Mouse (Mus musculus) ES-Bruce4 (cell line): ENCODE results near the gene Mfrp. TPM values are rescaled to one million over a fixed set of nuclear protein-coding genes. Genes with fewer than 3 reads are reported as not detected.
A peak's percentile ranks its signal among the peaks of the same experiment; 100 is the strongest.

Experiments
- H3K27ac ChIP-seq: 2 replicates; pipeline ENCODE4 v1.5.1; 2012; ENCODE audit warnings: low read length, inconsistent platforms; ENCODE audit not compliant: insufficient read depth
- H3K27me3 ChIP-seq: 2 replicates; pipeline ENCODE4 v1.6.1; 2012; ENCODE audit warnings: mild to moderate bottlenecking, low read length, inconsistent platforms; ENCODE audit not compliant: control insufficient read depth, poor library complexity, insufficient read depth, severe bottlenecking
- H3K36me3 ChIP-seq: 2 replicates; pipeline ENCODE4 v1.6.1; 2012; ENCODE audit warnings: inconsistent platforms, mild to moderate bottlenecking, low read length, moderate library complexity; ENCODE audit not compliant: control insufficient read depth, poor library complexity, insufficient read depth, severe bottlenecking
- H3K4me1 ChIP-seq: one replicate; pipeline ENCODE4 v1.8.1; 2011; ENCODE audit warnings: low read length; ENCODE audit not compliant: control insufficient read depth, insufficient read depth
- H3K4me3 ChIP-seq: 2 replicates; pipeline ENCODE4 v1.5.1; 2011; ENCODE audit warnings: low read depth, mild to moderate bottlenecking, low read length
- H3K9ac ChIP-seq: 2 replicates; pipeline ENCODE4 v1.6.1; 2012; ENCODE audit warnings: low read depth, mild to moderate bottlenecking, inconsistent platforms; ENCODE audit not compliant: poor library complexity, severe bottlenecking
- H3K9me3 ChIP-seq: replicated peaks from 2 replicates; pipeline ENCODE4 v1.6.1; 2012; ENCODE audit warnings: mild to moderate bottlenecking, low read length, inconsistent platforms; ENCODE audit not compliant: control insufficient read depth, poor library complexity, insufficient read depth, severe bottlenecking
- CTCF ChIP-seq: IDR thresholded peaks from one replicate; pipeline ENCODE4 v1.8.1; 2011; ENCODE audit warnings: low read depth, low read length
- EP300 ChIP-seq: IDR thresholded peaks from 2 replicates; pipeline ENCODE4 v1.6.1; 2011; ENCODE audit warnings: low read depth, low read length; ENCODE audit not compliant: insufficient read depth
- POLR2A ChIP-seq: IDR thresholded peaks from one replicate; pipeline ENCODE4 v1.8.1; 2011; ENCODE audit warnings: low read length; ENCODE audit not compliant: insufficient read depth
- polyA plus RNA-seq: library from polyadenylated mRNA; stranded (reverse); fragments of >200 nt; gene quantifications from 2 replicates; pipeline ENCODE4 v1.2.4, GENCODE M21; 2011; ENCODE audit warnings: low read depth; ENCODE audit not compliant: missing spikeins, insufficient read depth, insufficient read length

Mfrp gene
- polyA plus RNA-seq, 1 experiment: not detected

DNA sequence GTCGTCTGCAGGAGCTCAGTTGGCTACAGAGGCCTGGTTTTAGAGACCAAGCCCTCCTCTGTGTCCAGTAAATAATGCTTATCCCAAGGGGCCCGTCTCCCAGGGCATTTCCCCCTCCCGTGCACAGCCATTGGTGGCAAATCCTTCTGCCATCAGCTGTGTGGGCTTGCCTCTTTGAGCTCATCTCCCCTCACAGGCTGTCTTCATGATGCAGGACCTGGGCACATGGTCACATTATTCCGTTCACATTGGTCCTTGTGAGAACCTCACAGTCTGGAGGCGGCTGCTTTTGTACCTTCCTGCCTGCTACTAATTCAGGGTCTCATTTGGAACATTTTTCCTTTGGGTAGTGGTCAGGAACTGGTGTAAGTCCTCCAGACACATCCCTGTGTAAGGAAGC is 40.4 kb downstream of the Mfrp start:
- no peaks in the 10 kb centered on the region for H3K27me3 ChIP-seq
- H3K9ac ChIP-seq: no peak overlapping the region
- no peak for TF ChIP-seq EP300
- TF ChIP-seq CTCF: no peak
- no peak for TF ChIP-seq POLR2A
- no peak overlapping the region for H3K4me3 ChIP-seq
- peaks cover 42% of the 10 kb centered on the region for H3K36me3 ChIP-seq
- H3K27ac ChIP-seq: no peak overlapping the region
- peaks cover 6% of the 10 kb centered on the region for H3K4me1 ChIP-seq
- H3K9me3 ChIP-seq: no peaks in the 10 kb centered on the region

GRCm38 (mm10) chr9:44143421-44143820 is 41.9 kb downstream of the Mfrp start:
- peaks cover 30% of the 10 kb centered on the region for H3K36me3 ChIP-seq

GRCm38 (mm10) chr9:44144023-44144717 is 42.6 kb downstream of the Mfrp start:
- peaks cover 6% of the 10 kb centered on the region for H3K4me1 ChIP-seq
- H3K27ac ChIP-seq: peak overlapping the region; percentile 33
- H3K9ac ChIP-seq: 0 out of 2 replicates have a peak overlapping the region, but pooled peaks have one; percentile 6
- H3K36me3 ChIP-seq: peaks cover 23% of the 10 kb centered on the region
- no peaks in the 10 kb centered on the region for H3K9me3 ChIP-seq
- H3K4me3 ChIP-seq: no peak overlapping the region
- no peaks in the 10 kb centered on the region for H3K27me3 ChIP-seq
- TF ChIP-seq EP300 (no peak), CTCF (peak; percentile 48)

More at GRCm38 (mm10) chr9:44143421-44143820, 41.9 kb downstream of the Mfrp start:
- peaks cover 6% of the 10 kb centered on the region for H3K4me1 ChIP-seq
- no peak overlapping the region for H3K4me3 ChIP-seq
- TF ChIP-seq POLR2A (no peak), CTCF (no peak), EP300 (no peak)
- no peaks in the 10 kb centered on the region for H3K27me3 ChIP-seq
- H3K9ac ChIP-seq: 0 out of 2 replicates have a peak overlapping the region, but pooled peaks have one; percentile 6
- peak overlapping the region; percentile 13; the same call in 1 of the 2 replicates for H3K27ac ChIP-seq
- H3K9me3 ChIP-seq: no peaks in the 10 kb centered on the region

DNA sequence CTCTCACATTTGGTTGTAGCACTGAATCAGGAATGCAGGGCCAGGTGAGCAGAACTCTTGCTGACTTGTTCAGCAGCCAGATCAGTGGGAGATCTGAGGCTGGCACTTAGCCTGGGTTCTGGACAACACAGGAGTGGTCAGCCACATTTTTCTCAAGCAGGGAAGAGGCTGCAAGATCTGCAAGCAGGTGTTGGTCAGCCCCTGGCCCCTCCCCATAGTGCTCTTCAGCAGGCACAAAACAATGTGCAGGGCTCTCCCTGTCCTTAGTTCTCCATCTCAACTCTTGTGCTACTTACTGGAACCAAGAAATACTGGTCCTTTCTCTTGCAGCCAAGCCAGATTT is 43.2 kb downstream of the Mfrp start:
- Histone ChIP-seq H3K9me3 (no peaks in the 10 kb centered on the region), H3K27ac (peak overlapping the region; percentile 33), H3K27me3 (no peaks in the 10 kb centered on the region), H3K9ac (no peak overlapping the region), H3K36me3 (peaks cover 17% of the 10 kb centered on the region), H3K4me3 (no peak overlapping the region), H3K4me1 (peaks cover 6% of the 10 kb centered on the region)
- TF ChIP-seq CTCF (no peak), POLR2A (no peak), EP300 (no peak)

DNA sequence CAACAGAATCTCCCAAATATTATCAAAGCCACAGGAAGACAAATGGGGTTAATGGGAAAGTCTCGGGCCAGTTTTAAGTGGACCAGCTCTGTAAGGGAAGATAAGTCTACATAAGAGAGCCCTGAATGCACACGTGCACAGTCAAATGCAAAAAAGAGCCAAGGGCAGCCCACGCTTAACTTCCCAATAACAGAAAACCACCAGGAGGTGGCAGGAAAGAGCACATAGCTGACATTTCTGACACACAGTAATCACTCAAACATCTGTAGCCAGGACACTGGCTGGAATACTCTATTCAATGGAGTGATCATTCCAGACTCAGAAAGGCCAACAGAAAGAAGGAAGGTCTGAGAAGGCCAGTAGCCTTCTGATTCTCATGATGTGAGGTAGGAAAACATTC is 45.8 kb downstream of the Mfrp start:
- no peaks in the 10 kb centered on the region for H3K27me3 ChIP-seq
- H3K9ac ChIP-seq: no peak overlapping the region
- H3K4me3 ChIP-seq: no peak overlapping the region
- peaks cover 9% of the 10 kb centered on the region for H3K36me3 ChIP-seq
- no peak for TF ChIP-seq CTCF
- no peak for TF ChIP-seq EP300
- TF ChIP-seq POLR2A: no peak
- H3K4me1 ChIP-seq: peaks cover 3% of the 10 kb centered on the region
- no peaks in the 10 kb centered on the region for H3K9me3 ChIP-seq
- no peak overlapping the region for H3K27ac ChIP-seq

Other genes starting within 250 kb of the Mfrp start
- 11.4 and 15.4 TPM in 2 replicates for gene Thy1, start 58.3 kb upstream of the Mfrp start, polyA plus RNA-seq
- gene Usp2, start 34.7 kb upstream of the Mfrp start, polyA plus RNA-seq: 9.6 and 14.2 TPM in 2 replicates
- gene C1qtnf5, start 5.5 kb downstream of the Mfrp start, polyA plus RNA-seq: not detected in 2 replicates
- gene Gm49380, start 11.8 kb downstream of the Mfrp start, polyA plus RNA-seq: 0.49 and 0.67 TPM in 2 replicates
- 34.1 and 34.3 TPM in 2 replicates for gene Rnf26, start 11.8 kb downstream of the Mfrp start, polyA plus RNA-seq
- 57.6 and 58.0 TPM in 2 replicates for gene Mcam, start 32.7 kb downstream of the Mfrp start, polyA plus RNA-seq
- gene Cbl, start 132.3 kb downstream of the Mfrp start, polyA plus RNA-seq: 58.8 and 62.0 TPM in 2 replicates
- not detected in 2 replicates for gene Ccdc153, start 138.9 kb downstream of the Mfrp start, polyA plus RNA-seq
- not detected in 2 replicates for gene Pdzd3, start 149.7 kb downstream of the Mfrp start, polyA plus RNA-seq
- 1.6 and 2.3 TPM in 2 replicates for gene Nlrx1, start 166.9 kb downstream of the Mfrp start, polyA plus RNA-seq
- 0.62 and 1.3 TPM in 2 replicates for gene Abcg4, start 186.9 kb downstream of the Mfrp start, polyA plus RNA-seq
- gene Hinfp, start 203.9 kb downstream of the Mfrp start, polyA plus RNA-seq: 24.8 and 27.8 TPM in 2 replicates
- gene C2cd2l, start 218.6 kb downstream of the Mfrp start, polyA plus RNA-seq: 5.1 and 7.0 TPM in 2 replicates
- gene Dpagt1, start 224.3 kb downstream of the Mfrp start, polyA plus RNA-seq: 13.7 and 17.4 TPM in 2 replicates
- 173 and 202 TPM in 2 replicates for gene H2afx, start 233.0 kb downstream of the Mfrp start, polyA plus RNA-seq
- 76.5 and 80.3 TPM in 2 replicates for gene Hmbs, start 242.5 kb downstream of the Mfrp start, polyA plus RNA-seq